Mouse (Mus musculus) olfactory bulb, adult 2 months (tissue): ENCODE data around the gene Guca1b.

Experiments
- CTCF ChIP-seq: fragments of 200-500 bp; IDR thresholded peaks from 2 replicates; pipeline ENCODE4 v1.5.1; 2012; ENCODE audit warnings: low read depth, mild to moderate bottlenecking, low read length, moderate library complexity; ENCODE audit not compliant: insufficient read depth
- POLR2A ChIP-seq: fragments of 200-500 bp; IDR thresholded peaks from 2 replicates; pipeline ENCODE4 v1.6.1; 2012; ENCODE audit warnings: mild to moderate bottlenecking, low read depth, low read length, moderate library complexity; ENCODE audit not compliant: insufficient read depth

DNA sequence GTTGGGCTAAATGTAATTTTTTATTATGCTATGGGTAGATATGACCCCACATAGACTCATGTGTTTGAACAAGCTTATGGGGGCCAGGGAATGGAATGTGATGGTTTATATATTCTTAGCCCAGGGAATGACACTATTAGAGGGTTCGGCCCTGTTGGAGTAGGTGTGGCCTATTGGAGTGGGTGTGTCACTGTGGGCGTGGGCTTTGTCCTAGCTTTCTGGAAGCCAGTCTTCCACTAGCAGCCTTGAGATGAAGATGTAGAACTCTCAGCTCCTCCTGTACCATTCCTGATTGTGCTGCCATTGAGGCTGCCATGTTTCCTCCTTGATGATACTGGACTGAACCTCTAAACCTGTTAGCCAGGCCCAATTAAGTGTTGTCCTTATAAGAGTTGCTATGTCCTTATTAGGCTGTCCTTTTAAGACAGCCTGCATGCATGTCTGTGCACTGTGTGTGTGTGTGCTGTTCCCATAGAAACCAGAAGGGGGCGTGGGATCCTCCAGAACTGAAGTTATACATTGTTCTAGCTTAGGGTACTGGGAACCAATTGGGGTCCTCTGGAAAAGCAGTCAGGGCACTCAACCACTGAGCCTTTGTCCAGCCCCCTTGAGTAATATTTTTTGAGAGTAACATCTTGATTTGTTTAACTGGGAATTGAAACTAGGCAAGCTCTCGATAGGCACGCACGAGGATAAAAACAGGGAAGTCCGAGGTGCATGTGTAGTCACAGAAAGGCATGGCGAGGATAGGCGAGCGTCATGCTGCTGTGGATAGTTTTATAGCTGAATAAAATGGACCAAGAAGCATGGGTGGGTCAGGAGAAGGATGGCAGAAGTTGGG lies 22.7 kb downstream of the Guca1b start:
- no peak for TF ChIP-seq POLR2A
- TF ChIP-seq CTCF: no peak
